Mouse (Mus musculus): ENCODE measurements around the gene Zfhx3.

DNA sequence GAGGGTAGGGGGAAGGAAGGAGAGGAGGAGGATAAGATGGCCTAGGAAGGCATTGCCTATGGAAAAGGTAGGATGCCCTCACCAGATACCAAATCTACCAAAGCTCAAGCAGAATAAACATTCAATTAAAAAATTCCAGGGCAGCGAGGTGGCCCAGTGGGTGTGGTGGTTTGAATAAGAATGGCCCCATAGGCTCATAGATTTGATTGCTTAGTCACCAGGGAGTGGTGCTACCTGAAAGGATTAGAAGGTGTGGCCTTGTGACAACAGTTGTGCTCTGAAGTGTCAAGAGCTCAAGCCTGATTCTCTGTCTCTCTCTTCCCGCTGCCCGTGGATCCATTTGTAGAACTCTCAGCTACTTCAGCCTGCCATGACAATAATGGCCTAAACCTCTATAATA lies 703.2 kb downstream of the Zfhx3 start:
- TF ChIP-seq CTCF (IDR thresholded peaks at IDR 0.05; ENCODE audit: low read depth, low read length) (no peak), POLR2A (IDR thresholded peaks at IDR 0.05; ENCODE audit: insufficient read depth, low read length) (no peak), EP300 (IDR thresholded peaks at IDR 0.05; ENCODE audit: insufficient read depth, low read depth, low read length) (peak; percentile 65; the same call in 1 of the 2 replicates)
